Mouse (Mus musculus) ES-E14 (cell line): ENCODE data around the gene Mtfmt. TPM values are rescaled to one million over a fixed set of nuclear protein-coding genes. Genes with fewer than 3 reads are reported as not detected.

ENCODE experiments used
- DNase-seq: peaks from one replicate; pipeline ENCODE4 v3.0.0-alpha.2; 2013; ENCODE audit warnings: low read depth, low spot score
- H3K27ac ChIP-seq: 2 replicates; pipeline ENCODE4 v1.5.1; 2012; ENCODE audit warnings: low read depth, mild to moderate bottlenecking, low read length, moderate library complexity, mixed read lengths; ENCODE audit not compliant: poor library complexity, insufficient read depth, severe bottlenecking
- H3K36me3 ChIP-seq: 2 replicates; pipeline ENCODE4 v1.6.1; 2012; ENCODE audit warnings: mild to moderate bottlenecking, low read length, moderate library complexity, mixed read lengths; ENCODE audit not compliant: control insufficient read depth, poor library complexity, insufficient read depth, severe bottlenecking
- H3K4me1 ChIP-seq, 2 experiments: fragments of 150-350 bp in 1 of 2; sonication (generic) in 1 of 2; 2 replicates each; pipeline ENCODE4 v1.6.1; 2012; ENCODE audit warnings: low read length in 2 of 2, mild to moderate bottlenecking in 1 of 2, mixed read lengths in 1 of 2; ENCODE audit not compliant: control insufficient read depth in 2 of 2, insufficient read depth in 2 of 2, poor library complexity in 1 of 2
- H3K4me3 ChIP-seq, 2 experiments: fragments of 150-350 bp in 1 of 2; sonication (generic) in 1 of 2; 2 replicates each; pipeline ENCODE4 v1.5.1; 2012; ENCODE audit warnings: low read length in 2 of 2, low read depth in 1 of 2, mild to moderate bottlenecking in 1 of 2, mixed read lengths in 1 of 2; ENCODE audit not compliant: insufficient read depth in 1 of 2, poor library complexity in 1 of 2, severe bottlenecking in 1 of 2
- H3K9ac ChIP-seq: 2 replicates; pipeline ENCODE4 v1.6.1; 2012; ENCODE audit warnings: low read depth, mild to moderate bottlenecking, low read length, mixed read lengths; ENCODE audit not compliant: poor library complexity, insufficient read depth, severe bottlenecking
- H3K9me3 ChIP-seq: fragments of 150-350 bp; sonication (generic); 2 replicates; pipeline ENCODE4 v1.6.1; 2012; ENCODE audit warnings: low read depth, mild to moderate bottlenecking, low read length; ENCODE audit not compliant: control insufficient read depth, insufficient read depth
- CHD2 ChIP-seq: IDR thresholded peaks from 2 replicates; pipeline ENCODE4 v1.6.1; 2014; ENCODE audit warnings: mild to moderate bottlenecking, low read depth, low read length, inconsistent platforms
- HCFC1 ChIP-seq: IDR thresholded peaks from 2 replicates; pipeline ENCODE4 v1.6.1; 2012; ENCODE audit warnings: low read length, inconsistent platforms, borderline replicate concordance; ENCODE audit not compliant: insufficient read depth
- MAFK ChIP-seq: IDR thresholded peaks from 2 replicates; pipeline ENCODE4 v1.6.1; 2014; ENCODE audit warnings: mild to moderate bottlenecking, low read depth, low read length, inconsistent platforms; ENCODE audit not compliant: insufficient read depth
- ZC3H11A ChIP-seq: IDR thresholded peaks from 2 replicates; pipeline ENCODE4 v1.6.1; 2012; ENCODE audit warnings: low read depth, mild to moderate bottlenecking, inconsistent platforms, low read length, borderline replicate concordance
- ZNF384 ChIP-seq: IDR thresholded peaks from 2 replicates; pipeline ENCODE4 v1.6.1; 2012; ENCODE audit warnings: low read depth, low read length, inconsistent platforms
- in situ Hi-C, 2 experiments: fragments of 600-800 bp; cut with MboI; formaldehyde crosslinking; loops; one replicate each; pipeline ENCODE4 v1.15.1; 2025; ENCODE audit warnings: low sequenced_read_pairs in 2 of 2, inconsistent platforms in 1 of 2; ENCODE audit not compliant: unreplicated experiment in 2 of 2
- total RNA-seq: library from RNA; depleted of rRNA; stranded (reverse); fragments of 300-350 nt; gene quantifications from 2 replicates; pipeline ENCODE4 v1.2.3, GENCODE M21; 2012

Mtfmt gene
- total RNA-seq, 1 experiment, result 9.1 TPM

GRCm38 (mm10) chr9:65392638-65393364 lies 42.8 kb upstream of the Mtfmt start:
- DNase-seq, result no peak
- H3K4me3 ChIP-seq, result no peak overlapping the region
- H3K4me1 ChIP-seq, result peaks cover 0 to 3% of the 10 kb centered on the region in 2 experiments; a peak in 1 of 4 replicates
- no peak for TF ChIP-seq ZC3H11A
- TF ChIP-seq ZNF384, result no peak
- TF ChIP-seq MAFK, result no peak
- no peak for TF ChIP-seq HCFC1
- TF ChIP-seq CHD2, result no peak
- H3K27ac ChIP-seq, result no peak overlapping the region
- in situ Hi-C loops, result no loop called here
- no peak overlapping the region for H3K9ac ChIP-seq
- H3K9me3 ChIP-seq, result no peaks in the 10 kb centered on the region
- no peaks in the 10 kb centered on the region for H3K36me3 ChIP-seq

- no peaks in the 10 kb centered on the region for H3K9me3 ChIP-seq
- TF ChIP-seq ZNF384, result no peak
- no peak for TF ChIP-seq ZC3H11A
- TF ChIP-seq HCFC1, result no peak
- no peak for TF ChIP-seq CHD2
- no peak for TF ChIP-seq MAFK
- H3K27ac ChIP-seq, result no peak overlapping the region
- in situ Hi-C loops, result no loop called here
- DNase-seq, result no peak
- no peak overlapping the region for H3K4me3 ChIP-seq
- H3K36me3 ChIP-seq, result no peaks in the 10 kb centered on the region
- H3K4me1 ChIP-seq, result peaks cover 0 to 3% of the 10 kb centered on the region in 2 experiments; a peak in 1 of 4 replicates
- no peak overlapping the region for H3K9ac ChIP-seq
Measured at GRCm38 (mm10) chr9:65393606-65394005, 42.0 kb upstream of the Mtfmt start.

GRCm38 (mm10) chr9:65394360-65394759 lies 41.2 kb upstream of the Mtfmt start:
- DNase-seq, result no peak
- TF ChIP-seq CHD2, result no peak
- TF ChIP-seq ZNF384, result no peak
- no peak for TF ChIP-seq ZC3H11A
- Histone ChIP-seq H3K36me3 (no peaks in the 10 kb centered on the region), H3K27ac (no peak overlapping the region), H3K4me1 (peaks cover 0 to 3% of the 10 kb centered on the region in 2 experiments; a peak in 1 of 4 replicates), H3K9me3 (no peaks in the 10 kb centered on the region), H3K9ac (no peak overlapping the region), H3K4me3 (no peak overlapping the region)
- in situ Hi-C loops, result no loop called here

- H3K4me1 ChIP-seq, result no peaks in the 10 kb centered on the region
- in situ Hi-C loops, result no loop called here
- TF ChIP-seq HCFC1, result no peak
- no peak for TF ChIP-seq ZNF384
- TF ChIP-seq ZC3H11A, result no peak
- TF ChIP-seq MAFK, result no peak
- no peak for TF ChIP-seq CHD2
- H3K27ac ChIP-seq, result no peak within 1 kb of the TSS
- H3K36me3 ChIP-seq, result no peaks in the 10 kb centered on the region
- peak within 1 kb of the TSS; percentile 42; the same call in 1 of the 2 replicates for H3K9ac ChIP-seq
- H3K9me3 ChIP-seq, result no peaks in the 10 kb centered on the region
- peak within 1 kb of the TSS; percentile 60 to 68 for H3K4me3 ChIP-seq
- DNase-seq, result no peak
Measured at GRCm38 (mm10) chr9:65398279-65398678, 37.3 kb upstream of the Mtfmt start, which contains the start of gene Rasl12. Gene Rasl12 (plus strand): TSS chr9:65398506.

GRCm38 (mm10) chr9:65399934-65400333 lies 35.6 kb upstream of the Mtfmt start:
- no peak for DNase-seq
- H3K36me3 ChIP-seq, result no peaks in the 10 kb centered on the region
- H3K9ac ChIP-seq, result no peak overlapping the region
- H3K27ac ChIP-seq, result no peak overlapping the region
- no peaks in the 10 kb centered on the region for H3K4me1 ChIP-seq
- no peak for TF ChIP-seq MAFK
- TF ChIP-seq ZNF384, result no peak
- TF ChIP-seq ZC3H11A, result no peak
- TF ChIP-seq CHD2, result no peak
- no peak for TF ChIP-seq HCFC1
- in situ Hi-C loops, result no loop called here
- H3K9me3 ChIP-seq, result no peaks in the 10 kb centered on the region
- no peak overlapping the region for H3K4me3 ChIP-seq
